Mouse (Mus musculus) ES-Bruce4 (cell line): ENCODE measurements around the gene Galk1. TPM values are rescaled to one million over a fixed set of nuclear protein-coding genes. Genes with fewer than 3 reads are reported as not detected.

Experiments used
- H3K27ac ChIP-seq: 2 replicates; pipeline ENCODE4 v1.5.1; 2012; ENCODE audit warnings: low read length, inconsistent platforms; ENCODE audit not compliant: insufficient read depth
- H3K27me3 ChIP-seq: 2 replicates; pipeline ENCODE4 v1.6.1; 2012; ENCODE audit warnings: mild to moderate bottlenecking, low read length, inconsistent platforms; ENCODE audit not compliant: control insufficient read depth, poor library complexity, insufficient read depth, severe bottlenecking
- H3K36me3 ChIP-seq: 2 replicates; pipeline ENCODE4 v1.6.1; 2012; ENCODE audit warnings: inconsistent platforms, mild to moderate bottlenecking, low read length, moderate library complexity; ENCODE audit not compliant: control insufficient read depth, poor library complexity, insufficient read depth, severe bottlenecking
- H3K4me1 ChIP-seq: one replicate; pipeline ENCODE4 v1.8.1; 2011; ENCODE audit warnings: low read length; ENCODE audit not compliant: control insufficient read depth, insufficient read depth
- H3K4me3 ChIP-seq: 2 replicates; pipeline ENCODE4 v1.5.1; 2011; ENCODE audit warnings: low read depth, mild to moderate bottlenecking, low read length
- H3K9ac ChIP-seq: 2 replicates; pipeline ENCODE4 v1.6.1; 2012; ENCODE audit warnings: low read depth, mild to moderate bottlenecking, inconsistent platforms; ENCODE audit not compliant: poor library complexity, severe bottlenecking
- H3K9me3 ChIP-seq: replicated peaks from 2 replicates; pipeline ENCODE4 v1.6.1; 2012; ENCODE audit warnings: mild to moderate bottlenecking, low read length, inconsistent platforms; ENCODE audit not compliant: control insufficient read depth, poor library complexity, insufficient read depth, severe bottlenecking
- CTCF ChIP-seq: IDR thresholded peaks from one replicate; pipeline ENCODE4 v1.8.1; 2011; ENCODE audit warnings: low read depth, low read length
- EP300 ChIP-seq: IDR thresholded peaks from 2 replicates; pipeline ENCODE4 v1.6.1; 2011; ENCODE audit warnings: low read depth, low read length; ENCODE audit not compliant: insufficient read depth
- POLR2A ChIP-seq: IDR thresholded peaks from one replicate; pipeline ENCODE4 v1.8.1; 2011; ENCODE audit warnings: low read length; ENCODE audit not compliant: insufficient read depth
- polyA plus RNA-seq: library from polyadenylated mRNA; stranded (reverse); fragments of >200 nt; gene quantifications from 2 replicates; pipeline ENCODE4 v1.2.4, GENCODE M21; 2011; ENCODE audit warnings: low read depth; ENCODE audit not compliant: missing spikeins, insufficient read depth, insufficient read length

Gene Galk1
- polyA plus RNA-seq, 1 experiment = 96.4 TPM

DNA sequence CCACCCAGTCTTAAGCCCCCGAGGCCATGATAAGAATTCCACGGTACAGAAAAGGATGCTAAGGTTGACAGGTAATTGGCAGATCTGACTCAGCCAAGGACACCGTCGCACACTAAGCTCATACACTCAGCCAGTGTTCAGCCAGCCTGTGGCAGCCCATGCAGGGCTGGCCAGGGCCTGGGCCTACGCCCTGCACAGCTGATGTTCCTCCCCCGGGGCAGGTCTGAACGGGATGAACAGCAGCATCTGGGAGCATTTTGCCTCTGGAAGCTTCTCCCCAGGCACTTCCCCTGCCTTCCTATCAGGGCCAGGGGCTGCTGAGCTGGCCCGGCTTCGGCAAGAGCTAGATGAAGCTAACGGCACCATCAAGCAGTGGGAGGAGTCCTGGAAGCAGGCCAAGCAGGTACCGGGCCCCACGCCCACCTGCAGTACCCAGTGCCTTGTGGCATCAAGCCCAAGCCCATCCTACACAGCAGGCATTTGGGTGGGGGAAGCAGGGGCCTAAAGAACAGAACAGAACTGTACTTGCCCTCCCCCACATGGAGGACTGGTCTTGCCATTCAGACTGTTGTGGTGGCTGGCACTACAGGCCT lies 45.6 kb upstream of the Galk1 start:
- no peaks in the 10 kb centered on the region for H3K4me1 ChIP-seq
- H3K36me3 ChIP-seq = peaks cover 36% of the 10 kb centered on the region
- no peak overlapping the region for H3K9ac ChIP-seq
- no peak overlapping the region for H3K4me3 ChIP-seq
- TF ChIP-seq CTCF = no peak
- no peak for TF ChIP-seq EP300
- TF ChIP-seq POLR2A = no peak
- H3K27ac ChIP-seq = no peak overlapping the region
- H3K27me3 ChIP-seq = no peaks in the 10 kb centered on the region
- no peaks in the 10 kb centered on the region for H3K9me3 ChIP-seq

DNA sequence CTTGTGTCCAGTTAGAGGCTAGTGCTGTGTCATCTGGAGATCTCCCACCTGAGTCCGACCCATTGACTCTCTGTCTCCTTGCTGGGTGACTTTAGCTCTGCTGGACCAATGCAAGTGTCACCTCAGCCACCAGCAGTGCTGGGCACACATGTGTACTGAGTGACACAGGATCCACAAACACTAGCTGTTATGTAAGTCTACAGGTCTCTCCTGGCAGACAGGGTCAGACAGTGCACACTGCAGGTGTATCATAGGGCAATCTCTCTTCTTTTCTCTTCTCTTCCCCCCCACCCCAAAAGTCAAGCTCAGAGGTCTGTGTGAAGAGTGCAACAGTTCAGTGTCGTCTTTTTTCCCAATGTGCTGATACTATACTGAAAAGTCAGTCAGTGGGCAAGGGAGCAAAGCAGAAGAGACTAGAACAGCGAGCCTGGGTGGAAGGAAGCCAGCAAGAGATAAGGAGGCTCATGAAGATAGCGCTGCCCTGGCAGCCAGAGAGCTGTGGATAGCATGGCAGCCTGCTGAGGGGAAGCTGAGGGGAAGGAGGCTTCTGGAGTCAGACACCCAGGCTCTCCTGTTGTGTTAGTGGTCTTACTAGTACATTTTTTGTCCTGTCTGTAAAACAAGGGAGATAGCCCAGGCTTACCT lies 44.8 kb upstream of the Galk1 start:
- H3K9ac ChIP-seq = no peak overlapping the region
- peaks cover 43% of the 10 kb centered on the region for H3K36me3 ChIP-seq
- H3K4me3 ChIP-seq = no peak overlapping the region
- H3K27me3 ChIP-seq = no peaks in the 10 kb centered on the region
- no peaks in the 10 kb centered on the region for H3K9me3 ChIP-seq
- no peak overlapping the region for H3K27ac ChIP-seq
- H3K4me1 ChIP-seq = no peaks in the 10 kb centered on the region
- no peak for TF ChIP-seq EP300
- no peak for TF ChIP-seq POLR2A
- no peak for TF ChIP-seq CTCF

DNA sequence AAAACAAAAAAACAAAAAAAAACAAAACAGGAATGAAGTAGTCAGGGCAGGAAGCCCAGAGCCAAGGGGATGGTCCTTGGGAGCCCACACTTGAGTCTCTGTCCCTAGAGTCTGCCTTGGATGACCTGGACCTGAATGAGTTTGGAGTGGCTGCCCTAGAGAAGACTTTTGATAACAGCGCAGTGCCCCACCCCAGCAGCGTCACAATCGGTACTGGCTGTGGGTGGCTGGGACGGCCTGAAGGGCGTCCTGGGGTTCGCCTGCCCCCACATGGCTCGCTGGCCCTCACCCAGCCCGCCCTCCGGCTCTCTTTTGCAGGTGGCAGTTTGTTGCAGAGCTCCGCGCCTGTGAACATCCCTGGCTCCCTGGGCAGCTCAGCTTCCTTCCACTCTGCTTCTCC lies 43.4 kb upstream of the Galk1 start:
- H3K9ac ChIP-seq = no peak overlapping the region
- H3K9me3 ChIP-seq = no peaks in the 10 kb centered on the region
- H3K27ac ChIP-seq = no peak overlapping the region
- H3K4me1 ChIP-seq = no peaks in the 10 kb centered on the region
- no peak overlapping the region for H3K4me3 ChIP-seq
- H3K27me3 ChIP-seq = no peaks in the 10 kb centered on the region
- no peak for TF ChIP-seq CTCF
- no peak for TF ChIP-seq POLR2A
- H3K36me3 ChIP-seq = peaks cover 43% of the 10 kb centered on the region

DNA sequence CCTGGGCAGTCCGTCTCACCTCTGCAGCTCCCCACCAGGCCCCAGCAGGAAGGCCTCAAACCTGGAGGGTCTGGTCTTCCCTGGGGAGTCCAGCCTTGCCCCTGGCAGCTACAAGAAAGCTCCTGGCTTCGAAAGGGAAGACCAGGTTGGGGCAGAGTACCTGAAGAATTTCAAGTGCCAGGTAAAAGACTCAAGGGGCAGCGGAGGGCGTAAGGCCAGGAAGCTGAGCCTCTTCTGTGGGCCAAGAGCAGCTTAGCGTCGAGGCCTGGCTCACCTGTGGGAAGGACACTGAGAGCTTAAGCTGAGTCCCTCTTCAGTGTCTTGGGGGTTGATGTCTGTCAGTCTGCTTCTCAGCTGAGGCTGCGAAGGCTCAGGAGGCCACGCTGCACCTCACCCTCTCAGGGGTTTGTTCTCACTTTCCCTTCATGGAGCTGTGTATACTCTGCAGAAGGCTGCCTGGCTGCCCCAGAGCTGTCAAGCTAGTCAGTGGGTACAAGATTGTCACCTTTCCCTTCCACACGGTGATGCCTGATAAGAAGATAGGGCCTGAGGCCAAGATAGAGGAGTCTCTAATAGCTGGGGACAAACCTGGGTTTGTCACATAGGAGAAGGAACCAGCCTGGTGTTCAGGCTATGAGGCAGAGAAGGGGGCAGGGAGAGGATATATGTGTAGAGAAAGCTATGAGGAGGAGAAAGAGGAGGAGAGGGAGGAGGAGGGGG lies 41.2 kb upstream of the Galk1 start:
- H3K9ac ChIP-seq = no peak overlapping the region
- no peak for TF ChIP-seq POLR2A
- TF ChIP-seq CTCF = no peak
- no peak for TF ChIP-seq EP300
- no peaks in the 10 kb centered on the region for H3K27me3 ChIP-seq
- H3K36me3 ChIP-seq = peaks cover 46% of the 10 kb centered on the region
- H3K9me3 ChIP-seq = no peaks in the 10 kb centered on the region
- no peak overlapping the region for H3K4me3 ChIP-seq
- no peaks in the 10 kb centered on the region for H3K4me1 ChIP-seq
- no peak overlapping the region for H3K27ac ChIP-seq

DNA sequence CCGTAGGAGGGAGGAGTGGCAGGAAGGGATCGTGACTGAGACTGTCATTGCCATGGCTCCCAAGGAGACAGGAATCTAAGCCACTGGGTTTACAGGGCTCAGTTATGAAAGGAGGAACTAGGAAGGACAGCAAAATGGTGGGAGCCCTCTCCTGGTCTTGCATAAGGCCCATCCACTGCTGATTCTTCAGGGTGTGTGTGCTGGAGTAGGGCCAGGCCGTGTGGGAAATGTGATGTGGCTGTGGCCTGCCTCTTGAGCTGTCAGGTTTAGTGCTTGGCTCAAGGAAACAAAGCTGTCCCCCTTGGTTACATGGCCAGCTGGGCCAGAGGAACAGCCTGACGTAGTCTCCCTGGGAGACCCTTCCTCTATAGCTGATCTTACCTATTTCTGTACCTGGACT lies 37.7 kb upstream of the Galk1 start:
- Histone ChIP-seq H3K4me3 (no peak overlapping the region), H3K4me1 (no peaks in the 10 kb centered on the region), H3K9ac (no peak overlapping the region), H3K27me3 (no peaks in the 10 kb centered on the region), H3K9me3 (no peaks in the 10 kb centered on the region), H3K27ac (no peak overlapping the region), H3K36me3 (peaks cover 46% of the 10 kb centered on the region)
- TF ChIP-seq EP300 (no peak), POLR2A (no peak), CTCF (no peak)

DNA sequence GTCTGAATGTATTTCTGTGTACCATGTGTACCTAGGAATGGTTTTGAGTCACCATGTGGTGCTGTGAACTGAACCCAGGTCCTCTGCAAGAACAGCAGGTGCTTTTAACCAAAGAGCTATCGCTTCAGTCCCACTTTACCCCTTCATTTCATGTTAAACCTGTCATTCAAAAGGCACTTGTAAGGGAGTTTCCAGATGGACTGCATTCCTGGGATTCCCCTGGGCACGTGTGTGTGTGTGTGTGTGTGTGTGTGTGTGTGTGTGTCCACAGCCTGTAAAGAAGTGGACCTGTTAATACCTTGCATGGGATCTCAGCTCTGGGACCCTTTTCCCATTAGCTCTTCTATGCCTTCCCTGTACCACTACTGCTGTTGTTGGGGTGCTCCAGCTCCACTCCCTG lies 37.1 kb upstream of the Galk1 start:
- Histone ChIP-seq H3K9me3 (no peaks in the 10 kb centered on the region), H3K4me3 (no peak overlapping the region), H3K27ac (no peak overlapping the region), H3K27me3 (no peaks in the 10 kb centered on the region), H3K9ac (no peak overlapping the region), H3K4me1 (no peaks in the 10 kb centered on the region), H3K36me3 (peaks cover 42% of the 10 kb centered on the region)
- TF ChIP-seq POLR2A (no peak), EP300 (no peak), CTCF (no peak)
